Mouse (Mus musculus) layer of hippocampus, adult 9-11 months (tissue): ENCODE measurements around the gene Tlcd2.
"Not testable (repeated sequence)": the region's sequence is repeated elsewhere in the genome, so short reads cannot be mapped to it uniquely, and the experiment has no call there.

Experiments
- DNase-seq: peaks from one replicate; pipeline ENCODE4 v3.0.0; 2022

The Tlcd2 gene

DNA sequence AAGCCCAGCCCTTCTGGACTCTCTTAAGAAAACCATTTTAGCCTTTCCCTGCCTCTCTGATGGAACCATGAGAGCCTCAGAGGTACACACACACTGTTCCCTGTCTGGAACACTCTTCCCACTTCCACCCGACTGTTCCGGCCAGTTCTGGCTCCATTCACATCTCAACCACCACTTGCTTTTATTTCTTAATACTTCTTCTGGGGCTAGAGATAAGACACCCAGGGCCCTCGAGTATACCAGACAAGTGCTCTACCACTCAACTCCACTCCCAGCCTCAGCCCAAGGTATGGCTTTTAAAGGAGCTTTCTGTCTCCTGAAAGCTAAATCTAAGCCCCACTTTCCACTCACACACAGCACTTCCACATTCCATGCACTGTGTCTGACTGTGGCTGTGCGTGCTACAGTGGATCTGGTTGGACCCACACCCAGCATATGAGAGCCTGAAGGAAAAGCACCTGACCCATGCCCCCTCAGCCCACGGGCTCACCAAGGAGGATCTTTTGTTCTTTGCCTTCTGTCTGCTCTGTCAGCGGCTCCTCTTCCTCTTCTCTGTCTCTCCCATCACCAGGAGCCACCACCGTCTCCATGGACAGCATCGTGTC is 11.1 kb upstream of the Tlcd2 start:
- no peak for DNase-seq

DNA sequence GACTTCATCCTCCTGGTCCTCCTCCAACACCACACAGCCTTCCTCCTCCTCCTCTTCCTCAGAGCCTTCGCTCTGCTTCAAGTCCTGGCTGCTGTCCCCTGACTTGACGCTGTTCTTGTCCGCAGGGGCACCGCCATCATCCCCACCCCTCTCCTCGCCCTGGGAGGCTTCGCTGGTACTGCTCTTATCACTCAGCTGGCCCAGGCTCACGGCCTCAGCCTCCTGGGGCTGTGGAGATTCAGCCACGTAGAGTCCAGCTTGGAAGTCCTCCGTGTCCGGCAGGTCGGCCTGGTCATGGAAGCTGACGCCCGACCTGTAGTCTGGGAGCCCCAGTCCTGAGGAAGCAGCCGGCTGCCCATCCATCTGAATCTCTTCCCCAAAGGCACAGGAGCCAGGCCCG is 10.6 kb upstream of the Tlcd2 start:
- no peak for DNase-seq

DNA sequence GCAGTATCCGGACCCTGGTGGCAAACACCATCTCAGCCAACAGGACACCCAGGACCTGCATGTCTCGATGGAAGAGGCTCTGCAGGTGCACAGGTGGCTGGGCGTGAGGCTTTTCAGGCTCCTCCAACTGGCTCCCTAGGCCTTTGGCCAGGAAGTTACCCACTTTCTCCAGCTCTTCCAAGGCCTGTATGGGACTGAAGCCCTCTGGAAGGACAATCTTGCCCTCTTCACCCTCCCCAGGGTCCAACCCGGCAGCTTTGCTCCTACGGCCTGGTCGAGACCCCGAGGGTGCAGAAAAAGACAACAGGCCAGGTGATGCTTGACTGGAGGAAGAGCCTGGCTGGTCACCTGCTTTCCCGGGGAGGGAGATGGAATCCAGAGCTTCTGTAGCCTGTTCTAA is 9.4 kb upstream of the Tlcd2 start:
- DNase-seq, result no peak

DNA sequence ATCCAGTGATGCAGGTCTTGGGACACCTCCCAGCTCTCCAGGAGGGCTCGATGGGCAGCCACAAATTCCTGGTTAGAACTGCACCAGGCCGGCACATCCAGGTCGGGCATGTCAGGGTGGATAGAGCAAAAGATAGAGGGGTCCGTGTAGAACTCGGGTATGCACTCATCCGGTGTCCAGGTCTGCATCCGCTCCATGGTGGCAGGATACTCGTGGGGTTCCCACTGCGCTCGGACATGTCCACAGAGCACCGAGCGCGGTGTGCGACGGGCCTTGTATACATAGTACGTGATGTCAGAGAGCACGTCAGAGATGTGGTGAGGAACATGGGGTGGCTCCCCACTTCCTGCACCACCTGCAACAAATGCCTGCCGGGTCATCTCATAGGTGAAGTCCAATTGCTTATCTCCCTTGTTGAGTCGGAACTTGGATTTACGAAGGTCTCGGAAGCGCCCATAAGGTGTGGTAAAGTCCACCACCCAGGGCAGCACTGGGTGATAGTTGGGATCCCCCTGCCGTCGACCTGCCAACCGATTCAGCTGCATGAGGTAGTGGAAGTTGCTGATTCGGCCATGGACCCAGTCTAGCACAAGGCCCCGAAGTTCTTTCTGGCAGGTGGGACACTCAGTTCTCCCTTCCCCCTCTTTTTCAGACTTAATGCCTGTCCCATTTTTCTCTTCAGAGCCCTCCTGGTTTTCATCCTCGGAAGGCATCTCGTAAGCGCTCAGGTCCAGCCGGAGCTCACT is 8.5 kb upstream of the Tlcd2 start:
- DNase-seq, result no peak

DNA sequence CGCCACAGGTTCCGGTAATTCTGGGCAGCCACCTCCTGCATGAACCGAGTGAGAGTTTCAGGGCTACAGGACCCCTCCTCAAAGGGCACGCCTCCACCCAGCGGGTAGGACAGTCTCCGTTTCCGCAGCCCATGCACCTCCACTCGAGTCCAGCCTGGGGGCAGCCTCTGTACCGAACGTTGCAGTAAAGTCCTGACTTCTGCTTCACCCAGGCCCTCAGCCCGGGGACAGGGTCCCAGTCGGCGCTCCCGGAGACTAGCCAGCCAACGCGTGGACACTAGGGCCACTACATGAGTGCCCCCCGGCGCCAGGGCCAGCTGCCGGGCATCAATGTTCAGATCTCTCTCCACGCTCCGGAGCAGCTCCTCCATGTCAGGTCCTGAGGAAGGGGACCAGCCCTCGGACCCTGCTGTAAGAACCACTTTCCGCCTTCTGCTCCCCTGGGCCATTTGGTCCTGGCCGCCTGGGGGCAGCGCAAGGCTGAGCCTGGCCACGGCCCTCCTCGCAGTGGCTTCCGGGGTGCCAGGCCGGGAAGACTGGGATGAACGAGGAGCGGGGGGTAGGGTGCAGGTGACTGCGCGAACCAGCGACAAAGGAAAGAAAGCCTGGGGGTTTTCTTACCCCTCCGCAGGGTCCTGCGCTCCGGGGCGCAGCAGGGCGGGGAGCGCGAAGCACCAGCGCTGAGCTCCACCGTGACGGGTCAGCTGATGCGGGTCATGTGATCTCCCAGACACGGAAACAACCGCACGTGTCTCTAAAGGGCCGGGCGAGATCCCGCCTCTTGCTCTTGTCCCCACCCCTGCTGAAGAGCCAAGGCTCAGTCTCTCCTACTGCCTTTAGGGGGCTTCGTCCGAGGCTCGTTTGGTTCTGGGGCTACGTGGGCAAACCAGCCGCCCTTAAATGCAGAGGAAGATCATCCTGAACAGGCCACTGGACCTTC is 7.3 kb upstream of the Tlcd2 start, which contains the start of gene Wdr81:
TSS of gene Wdr81 (minus strand) at position 727 of the 940 bp plus-strand sequence.
- DNase-seq, result peak; percentile 92

DNA sequence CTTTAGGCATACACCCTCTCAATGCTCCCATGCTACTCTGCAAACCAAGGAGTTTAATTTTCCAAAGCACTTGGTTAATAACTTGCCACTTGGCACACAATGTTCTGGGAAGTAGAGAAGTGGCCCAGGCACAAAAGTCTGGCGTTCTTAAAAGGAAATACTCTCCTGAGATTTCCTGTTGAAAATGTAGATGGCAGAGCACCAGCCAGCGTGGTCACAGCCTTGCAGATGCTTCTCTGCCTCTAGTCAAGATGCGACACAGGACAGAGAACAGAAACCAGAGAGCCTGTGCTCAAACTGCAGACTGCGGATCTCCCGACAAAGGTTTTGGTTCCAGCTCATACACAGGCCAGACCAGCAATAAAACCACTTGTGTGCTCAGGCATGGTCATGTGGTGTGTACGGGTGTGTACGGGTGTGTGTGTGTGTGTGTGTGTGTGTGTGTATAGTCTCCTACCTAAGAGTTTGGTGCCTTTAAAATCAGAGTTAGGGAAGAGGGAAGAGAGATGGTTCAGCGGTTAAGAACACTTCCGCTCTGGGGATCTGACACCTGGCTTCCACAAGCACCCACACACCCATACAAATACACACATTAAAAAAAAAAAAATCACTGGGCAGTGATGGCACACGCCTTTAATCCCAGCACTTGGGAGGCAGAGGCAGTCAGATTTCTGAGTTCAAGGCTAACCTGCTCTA is 6.3 kb upstream of the Tlcd2 start:
- no peak for DNase-seq

DNA sequence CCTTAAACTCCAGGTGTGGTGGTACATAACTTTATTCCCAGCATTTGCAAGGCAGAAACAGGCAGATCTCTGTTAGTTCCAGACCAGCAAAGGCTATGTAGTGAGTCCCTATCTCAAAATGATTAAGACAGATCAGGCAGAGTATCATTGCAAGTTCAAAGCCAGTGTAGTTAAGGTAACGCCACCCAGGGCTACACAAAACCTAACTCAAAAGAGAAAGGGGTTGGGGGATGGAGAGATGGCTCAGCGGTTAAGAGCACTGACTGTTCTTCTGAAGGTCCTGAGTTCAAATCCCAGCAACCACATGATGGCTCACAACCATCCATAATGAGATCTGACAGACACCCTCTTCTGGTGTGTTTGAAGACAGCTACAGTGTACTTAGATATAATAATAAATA is 5.5 kb upstream of the Tlcd2 start:
- DNase-seq, result not testable (repeated sequence)

DNA sequence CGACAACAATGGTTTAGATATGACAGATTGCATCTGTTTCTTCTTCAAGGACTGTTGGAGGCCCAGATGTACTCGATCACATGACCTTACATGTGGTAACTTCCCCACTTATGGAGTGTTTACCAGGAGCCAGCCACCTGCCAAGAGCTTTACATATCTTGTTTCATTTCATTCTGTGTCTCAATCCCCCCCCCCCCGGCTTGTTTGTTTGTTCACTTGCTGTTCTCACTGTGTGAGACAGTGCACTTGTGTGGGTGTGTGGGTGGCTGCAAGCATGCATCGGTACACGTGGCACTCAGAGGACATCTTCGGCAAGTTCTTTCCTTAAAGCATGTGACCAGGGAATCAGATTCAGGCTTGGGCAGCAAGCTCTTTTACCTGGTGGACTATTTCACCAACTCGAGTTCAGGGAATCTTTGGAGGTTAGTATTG is 5.1 kb upstream of the Tlcd2 start:
- DNase-seq, result no peak

DNA sequence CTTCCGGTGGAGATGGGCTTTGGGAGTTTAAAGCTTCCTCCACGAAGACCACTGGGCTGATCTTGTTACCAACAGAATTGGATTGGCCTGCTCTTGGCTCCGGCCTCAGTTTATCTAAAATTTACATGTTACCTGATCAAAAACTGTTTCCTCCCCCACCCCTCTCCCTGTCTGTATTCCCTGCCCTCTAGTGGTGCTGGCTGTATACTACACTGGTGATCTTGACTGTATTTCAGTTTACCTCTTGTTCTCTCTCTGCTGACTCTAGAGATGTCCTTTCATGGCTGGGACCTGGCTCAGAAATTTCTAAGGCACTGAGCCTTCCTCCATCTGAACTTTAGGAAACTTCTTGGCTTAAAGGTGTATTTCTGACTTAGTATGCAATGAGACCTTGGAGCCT is 3.3 kb upstream of the Tlcd2 start:
- no peak for DNase-seq

DNA sequence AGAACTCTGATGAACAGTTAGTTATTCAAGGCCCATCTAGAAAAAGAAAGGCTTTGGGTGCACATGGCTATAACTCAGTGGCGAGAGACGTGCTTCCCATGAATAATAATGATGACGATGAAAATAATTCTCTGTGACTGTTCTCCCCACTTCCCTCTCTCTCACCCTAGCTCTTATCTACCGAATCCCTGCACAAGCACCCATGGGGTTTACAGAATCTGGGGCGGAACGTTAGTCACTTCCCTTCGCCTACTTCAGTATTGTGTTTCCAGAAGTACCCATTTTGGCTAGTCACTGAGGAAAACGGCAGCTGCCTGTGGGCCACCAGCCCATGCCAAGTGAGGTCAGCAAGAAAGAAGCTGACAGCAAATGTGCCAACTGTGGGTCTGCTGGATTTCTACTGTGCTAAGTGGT is 2.9 kb upstream of the Tlcd2 start:
- peak; percentile 59 for DNase-seq

DNA sequence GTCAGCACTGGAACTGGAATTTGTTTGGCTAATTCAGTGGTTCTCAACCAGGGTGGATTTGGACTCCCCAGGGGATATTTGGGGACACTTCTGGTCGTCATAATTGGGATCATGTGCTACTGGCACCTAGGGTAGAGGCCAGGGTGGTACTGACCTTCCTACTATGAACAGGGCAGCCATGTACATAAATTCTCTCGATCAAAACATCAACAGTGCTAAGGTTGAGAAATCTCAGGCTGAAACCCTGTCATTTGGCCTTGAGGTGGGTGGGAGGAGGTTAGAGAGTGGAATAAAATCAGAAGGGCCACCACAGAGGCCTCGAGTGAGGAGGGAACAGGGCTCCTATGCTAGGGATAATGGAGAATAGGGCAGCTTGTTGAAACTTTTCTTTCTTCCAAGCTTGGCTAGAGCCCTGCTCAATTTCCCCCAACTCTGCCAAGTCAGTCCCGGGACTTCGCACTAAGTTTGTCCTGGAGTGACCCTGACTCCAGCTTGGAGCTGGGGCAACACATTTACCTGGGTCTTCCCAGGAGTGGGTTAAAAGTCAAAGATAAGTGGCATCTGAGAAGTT is 2.3 kb upstream of the Tlcd2 start:
- DNase-seq, result no peak

DNA sequence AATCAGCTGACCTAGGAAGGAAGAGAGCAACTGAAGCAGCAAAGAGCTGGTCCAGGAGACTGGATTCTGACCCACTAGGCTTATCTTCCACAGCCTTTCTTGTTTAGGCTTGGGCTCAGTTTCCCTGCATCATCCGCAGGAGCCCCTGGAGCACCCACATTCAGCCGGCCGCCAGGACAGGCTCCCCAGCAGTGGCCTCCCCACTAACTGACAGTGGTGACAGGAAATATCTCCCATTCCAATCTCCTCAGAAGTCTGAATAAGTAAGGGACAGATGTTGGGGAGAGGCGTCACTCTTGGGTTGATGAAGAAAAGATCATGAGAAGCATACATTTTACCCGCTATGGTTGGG is 1.8 kb upstream of the Tlcd2 start:
- DNase-seq, result no peak

DNA sequence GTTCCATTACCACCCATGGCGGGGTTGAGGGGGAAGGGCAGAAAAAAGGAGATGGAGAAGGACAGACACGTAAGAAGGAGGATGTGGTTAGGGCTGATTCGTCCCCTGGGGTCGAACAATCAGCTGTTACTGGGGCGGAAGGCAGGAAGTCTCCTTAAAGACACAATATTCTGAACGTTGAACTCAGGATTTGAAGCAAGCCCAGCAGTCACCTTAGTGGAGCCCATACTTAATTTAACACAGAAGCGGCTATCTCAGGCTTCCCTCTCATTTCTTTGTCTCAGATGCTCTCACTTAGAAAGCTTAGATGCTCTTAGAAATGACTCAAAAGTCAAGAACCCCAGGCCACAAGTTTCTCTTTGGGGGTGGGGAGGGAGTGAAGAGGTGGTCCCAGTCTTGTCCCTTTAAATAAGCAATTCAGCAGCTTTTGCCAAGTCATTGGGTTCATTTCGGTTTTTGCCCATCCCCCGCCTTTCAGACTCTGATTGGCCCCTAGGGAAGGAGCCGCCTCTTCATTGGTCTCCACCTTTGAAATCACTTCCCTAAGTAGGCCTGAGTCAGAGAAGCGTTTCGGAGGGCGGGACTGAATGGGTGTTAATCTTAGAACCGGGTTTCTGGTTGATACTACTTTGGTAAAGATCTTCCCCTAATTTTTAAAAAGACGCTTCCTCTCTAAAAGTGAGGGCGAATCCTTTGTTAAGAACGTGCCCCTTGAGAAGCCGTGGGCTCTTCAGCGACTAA is 1.2 kb upstream of the Tlcd2 start:
- DNase-seq, result peak; percentile 95

DNA sequence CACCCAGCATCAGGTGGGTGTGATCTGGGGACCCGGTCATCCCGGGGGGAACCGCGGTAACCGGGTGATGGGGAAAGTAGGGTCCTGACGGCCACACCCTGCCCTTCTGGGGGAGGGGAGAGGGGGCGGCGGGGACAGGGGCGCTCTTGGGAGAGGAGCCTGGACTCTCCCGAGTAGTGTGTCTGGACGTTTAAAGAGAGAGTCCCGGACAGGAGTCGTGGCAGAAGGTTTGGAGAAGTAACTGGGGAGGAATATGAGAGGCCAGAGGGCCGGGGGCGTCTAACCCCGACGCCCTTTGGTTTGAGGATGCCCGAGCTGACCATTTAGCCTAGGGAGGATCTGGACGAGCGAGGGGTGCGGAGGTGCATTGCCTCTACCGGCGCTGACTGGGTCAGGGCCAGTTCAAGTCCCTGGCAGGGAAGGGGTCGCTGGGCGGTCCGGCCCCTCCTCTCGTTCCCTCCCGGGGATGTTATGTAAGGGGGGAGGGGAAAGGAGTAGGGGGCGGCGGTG is 283 bp downstream of the Tlcd2 start:
- no peak for DNase-seq

DNA sequence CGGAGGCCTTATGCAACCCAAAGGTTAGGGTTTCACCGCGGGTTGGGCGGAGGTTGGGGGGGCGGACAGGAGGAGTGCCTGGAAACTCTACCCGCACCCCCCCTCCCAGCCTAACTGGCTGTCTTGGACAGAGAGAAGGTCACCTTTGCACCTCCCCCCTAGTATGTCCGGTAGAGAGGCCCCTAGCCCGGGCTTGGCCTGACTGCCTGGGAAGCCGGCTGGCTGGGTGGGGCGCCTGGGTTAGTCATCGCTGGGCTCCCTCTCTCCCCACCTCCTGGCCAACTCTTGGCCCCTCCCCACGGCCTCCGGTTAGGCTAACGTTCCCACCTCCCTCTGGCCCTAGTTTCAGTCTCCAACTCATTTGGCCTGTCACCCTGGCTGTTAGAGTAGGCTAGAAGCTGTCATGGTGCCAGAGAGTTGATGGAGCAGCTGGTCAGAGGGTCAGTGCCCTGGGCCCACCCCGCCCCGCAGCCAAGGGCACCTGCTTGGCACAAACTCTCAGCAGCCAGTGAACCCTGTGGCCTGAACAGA is 803 bp downstream of the Tlcd2 start:
- peak; percentile 66 for DNase-seq

DNA sequence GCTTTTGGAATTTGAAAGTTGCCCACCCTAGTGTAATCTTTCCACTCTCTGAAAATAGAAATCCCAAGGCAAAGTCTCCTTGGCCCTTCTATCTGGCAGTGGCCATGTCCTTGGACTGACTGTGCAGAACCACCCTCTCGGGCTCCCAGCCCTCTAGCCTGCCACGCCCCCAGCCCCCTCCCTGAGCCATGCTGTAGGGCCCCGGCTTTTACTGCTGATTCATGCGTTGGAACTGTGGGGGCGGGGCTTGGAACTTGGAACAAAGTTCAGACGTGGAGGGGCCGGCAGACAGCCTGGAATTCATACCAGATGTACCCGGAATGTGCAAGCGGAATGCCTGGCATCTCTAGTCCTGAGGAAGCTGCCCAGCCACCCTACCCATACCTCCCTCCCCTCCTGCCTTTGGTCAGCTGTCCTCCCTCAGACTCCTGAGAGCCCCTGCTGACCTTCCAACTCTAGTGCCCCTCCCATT is 1.4 kb downstream of the Tlcd2 start:
- peak; percentile 72 for DNase-seq

DNA sequence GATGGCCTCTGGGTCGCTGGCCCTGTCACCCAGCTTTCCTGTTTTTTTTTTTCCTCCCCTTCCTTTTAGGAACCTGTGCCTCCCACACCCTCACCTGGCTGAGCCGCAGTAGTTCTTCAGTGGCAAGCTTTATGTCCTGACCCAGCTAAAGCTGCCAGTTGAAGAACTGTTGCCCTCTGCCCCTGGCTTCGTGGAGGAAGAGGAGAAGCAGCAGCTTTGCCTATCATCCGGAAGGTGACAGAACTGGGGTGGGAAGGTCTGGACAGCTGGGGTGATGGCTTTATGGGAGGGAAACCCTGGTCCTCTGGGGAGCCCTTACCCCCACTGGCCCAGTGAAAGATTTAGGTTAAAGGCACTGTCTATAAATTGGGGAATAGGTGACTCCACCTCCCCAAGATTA is 2.1 kb downstream of the Tlcd2 start:
- DNase-seq, result no peak

DNA sequence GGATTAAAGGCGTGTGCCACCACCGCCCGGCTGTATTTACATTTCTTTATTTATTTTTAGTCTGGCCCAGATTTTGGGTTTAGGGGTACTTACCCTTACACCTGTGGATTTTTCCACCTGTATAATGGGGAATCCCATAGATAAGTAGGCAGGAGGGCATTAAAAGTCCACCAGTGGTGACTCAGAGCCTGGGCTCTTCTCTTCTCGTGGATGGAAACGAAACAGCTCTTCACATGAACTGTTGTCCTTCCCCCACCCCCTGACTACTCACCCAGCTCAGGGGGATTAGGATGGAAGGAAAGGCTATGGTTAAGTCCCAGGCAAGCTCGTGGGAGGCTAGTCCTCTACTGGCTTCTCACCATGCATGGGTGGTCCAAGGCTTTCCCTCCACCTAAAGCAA is 2.9 kb downstream of the Tlcd2 start:
- DNase-seq, result no peak

DNA sequence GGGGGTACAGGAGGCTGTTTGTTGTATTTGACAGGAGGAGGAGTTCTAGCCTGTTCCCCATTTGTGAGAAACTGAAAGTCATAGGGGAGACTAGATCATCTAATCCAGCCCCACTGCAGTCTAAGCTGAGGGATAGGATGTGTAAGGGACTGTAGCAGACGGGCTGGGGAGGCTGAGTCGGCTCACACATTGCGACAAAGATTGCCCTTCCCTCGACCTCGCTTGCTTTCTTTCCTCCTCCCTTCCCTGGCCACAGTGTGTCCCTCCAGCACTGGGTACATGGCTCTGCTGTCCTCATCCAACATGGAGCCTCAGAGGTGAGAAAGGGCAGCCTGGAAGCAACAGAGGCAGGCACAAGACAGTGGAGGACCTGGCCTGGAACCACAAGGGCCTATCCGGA is 3.5 kb downstream of the Tlcd2 start:
- DNase-seq, result no peak

DNA sequence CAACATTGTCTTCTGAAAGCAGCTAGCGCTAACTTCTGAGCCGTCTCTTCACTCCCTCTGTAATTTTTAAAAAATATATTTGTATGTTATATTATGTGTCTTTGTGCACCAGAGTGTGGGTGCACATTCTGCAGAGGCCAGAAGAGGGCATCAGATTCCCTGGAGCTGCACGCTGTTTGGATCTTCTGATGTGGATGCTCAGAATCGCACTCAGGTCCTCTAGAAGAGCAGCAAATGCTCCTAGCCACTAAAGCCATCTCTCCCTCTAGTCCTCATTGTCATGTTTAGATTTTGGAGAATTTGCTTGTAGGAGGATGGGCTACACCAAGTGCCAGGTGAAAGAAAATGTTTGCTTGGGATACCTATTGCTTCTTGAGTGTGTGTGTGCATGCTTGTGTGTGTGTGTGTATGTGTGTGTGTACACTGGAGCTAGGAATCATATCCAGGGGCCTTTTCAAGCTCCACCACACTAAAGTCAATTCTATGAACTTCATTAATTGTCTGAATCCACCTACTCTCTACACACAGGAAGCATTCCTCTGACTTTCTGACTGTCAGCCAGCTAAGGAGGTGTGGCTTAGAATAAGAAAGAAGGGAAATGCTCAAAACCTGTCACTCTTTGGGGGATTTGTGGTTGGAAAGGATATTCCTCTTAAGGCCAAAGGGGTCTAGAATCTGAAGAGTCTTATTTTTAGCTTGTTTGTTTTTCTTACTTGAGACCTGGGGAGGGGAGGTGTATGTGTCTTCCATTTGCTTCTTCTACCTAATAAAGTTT is 5.4 kb downstream of the Tlcd2 start:
- no peak for DNase-seq
